Mouse (Mus musculus) liver, adult 2 months (tissue): ENCODE data around the gene Gypa.

Experiments used
- CTCF ChIP-seq: fragments of 200-500 bp; IDR thresholded peaks from 2 replicates; pipeline ENCODE4 v1.5.1; 2011; ENCODE audit warnings: low read depth, low read length, control low read depth
- POLR2A ChIP-seq: fragments of 200-500 bp; IDR thresholded peaks from 2 replicates; pipeline ENCODE4 v1.6.1; 2011; ENCODE audit warnings: low read length, control low read depth; ENCODE audit not compliant: insufficient read depth; ENCODE audit errors: extremely low read depth

DNA sequence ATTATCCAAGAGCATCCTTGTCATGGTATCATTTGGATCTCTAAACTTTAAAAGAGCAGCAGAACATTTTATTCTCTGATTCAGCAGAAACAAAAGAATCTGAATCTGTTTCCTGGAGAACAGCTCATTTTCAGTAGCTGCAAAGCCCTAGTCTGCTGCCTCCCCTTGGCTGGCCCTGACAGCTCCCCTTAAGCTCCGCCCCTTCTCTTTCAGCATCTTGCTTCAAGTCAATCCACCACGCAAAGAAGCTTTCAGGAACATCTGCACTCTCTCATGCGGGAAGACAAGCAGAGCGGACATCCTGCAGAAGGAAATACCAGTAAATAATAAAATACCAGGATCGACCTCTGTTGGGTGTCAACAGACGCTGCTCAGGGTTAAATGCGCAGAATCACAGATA lies 18.6 kb upstream of the Gypa start:
- TF ChIP-seq CTCF (no peak), POLR2A (no peak)
